Mouse (Mus musculus): ENCODE results near the gene Crybg3. TPM values are rescaled to one million over a fixed set of nuclear protein-coding genes. Genes with fewer than 3 reads are reported as not detected.

Crybg3 gene
- polyA plus RNA-seq, 1 experiment from 2014 or later: 6.0 TPM

DNA sequence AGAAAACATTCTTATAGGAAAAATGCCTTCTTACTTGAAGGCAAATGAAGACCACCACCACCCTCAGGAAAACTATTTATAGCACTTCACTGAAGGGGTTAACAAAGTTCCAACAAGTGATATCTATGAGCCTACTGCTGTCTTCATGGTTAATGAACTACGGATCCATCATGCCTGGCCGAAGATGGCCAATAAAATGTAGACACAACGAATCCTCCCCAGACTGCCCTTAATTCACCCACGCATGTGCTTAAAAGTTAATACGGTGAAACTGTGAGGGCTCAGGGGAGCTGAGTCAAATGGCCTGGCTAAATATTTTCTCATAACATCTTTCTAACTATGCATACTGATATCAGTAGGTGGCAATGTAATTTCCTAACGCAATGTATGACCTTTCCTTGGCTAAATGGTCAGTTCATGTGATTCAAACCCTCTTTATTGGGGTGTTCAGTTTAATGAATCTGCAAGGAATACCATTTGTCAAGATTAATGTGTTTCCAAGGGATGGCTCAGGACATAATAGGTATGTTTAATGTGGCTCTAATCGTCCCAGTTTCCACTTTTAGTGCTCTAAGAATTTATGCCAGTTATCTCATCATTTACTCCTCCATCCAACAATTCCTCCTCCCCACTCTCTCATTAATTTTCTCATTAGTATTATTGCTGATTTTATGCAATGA is 155.8 kb downstream of the Crybg3 start:
- Histone ChIP-seq H3K27ac (ENCODE audit: low read depth, low read length) (no peak overlapping the region), H3K36me3 (ENCODE audit: control insufficient read depth, insufficient read depth, low read length) (no peaks in the 10 kb centered on the region), H3K4me3 (ENCODE audit: low read depth, low read length) (no peak overlapping the region), H3K4me2 (ENCODE audit: low read depth, low read length, severe bottlenecking) (no peak overlapping the region), H3K4me1 (replicated peaks; ENCODE audit: control insufficient read depth, insufficient read depth, low read length) (no peaks in the 10 kb centered on the region), H3K9me3 (ENCODE audit: control insufficient read depth, low read length) (no peaks in the 10 kb centered on the region), H3K27me3 (ENCODE audit: control insufficient read depth, insufficient read depth, low read length) (no peaks in the 10 kb centered on the region), H3K9ac (ENCODE audit: low read length) (no peak overlapping the region)
- WGBS: 91% methylated on average over 7 of the region's 7 CpGs
- DNase-seq (ENCODE audit: low spot score) (no peak), ATAC-seq (replicated peaks; ENCODE audit: low FRiP score) (no peak)

Other genes with a start within 250 kb of the Crybg3 start
- gene Olfr209, start 237.0 kb downstream of the Crybg3 start, polyA plus RNA-seq (2014; fragmentation: Nextera tagmentation; extraction: Ambion mirVana): not detected in 2 replicates
- gene Gabrr3, start 193.6 kb downstream of the Crybg3 start, polyA plus RNA-seq (2014; fragmentation: Nextera tagmentation; extraction: Ambion mirVana): 0.07 TPM in 1 of 2 replicates, not detected in the other
- gene Riox2, start 129.2 kb downstream of the Crybg3 start, polyA plus RNA-seq (2014; fragmentation: Nextera tagmentation; extraction: Ambion mirVana): 30.7 and 31.1 TPM in 2 replicates
- gene Arl6, start 38.4 kb upstream of the Crybg3 start, polyA plus RNA-seq (2014; fragmentation: Nextera tagmentation; extraction: Ambion mirVana): 54.4 and 55.6 TPM in 2 replicates

Measured in forebrain, embryonic 11.5 days (tissue).